Mouse (Mus musculus): ENCODE measurements at regions not wholly inside any gene's neighbourhood (a gene's known extent, or its start where the extent isn't known, plus 50 kb on each side); places are given as distances from the start of the nearest gene placed in this dataset.

DNA sequence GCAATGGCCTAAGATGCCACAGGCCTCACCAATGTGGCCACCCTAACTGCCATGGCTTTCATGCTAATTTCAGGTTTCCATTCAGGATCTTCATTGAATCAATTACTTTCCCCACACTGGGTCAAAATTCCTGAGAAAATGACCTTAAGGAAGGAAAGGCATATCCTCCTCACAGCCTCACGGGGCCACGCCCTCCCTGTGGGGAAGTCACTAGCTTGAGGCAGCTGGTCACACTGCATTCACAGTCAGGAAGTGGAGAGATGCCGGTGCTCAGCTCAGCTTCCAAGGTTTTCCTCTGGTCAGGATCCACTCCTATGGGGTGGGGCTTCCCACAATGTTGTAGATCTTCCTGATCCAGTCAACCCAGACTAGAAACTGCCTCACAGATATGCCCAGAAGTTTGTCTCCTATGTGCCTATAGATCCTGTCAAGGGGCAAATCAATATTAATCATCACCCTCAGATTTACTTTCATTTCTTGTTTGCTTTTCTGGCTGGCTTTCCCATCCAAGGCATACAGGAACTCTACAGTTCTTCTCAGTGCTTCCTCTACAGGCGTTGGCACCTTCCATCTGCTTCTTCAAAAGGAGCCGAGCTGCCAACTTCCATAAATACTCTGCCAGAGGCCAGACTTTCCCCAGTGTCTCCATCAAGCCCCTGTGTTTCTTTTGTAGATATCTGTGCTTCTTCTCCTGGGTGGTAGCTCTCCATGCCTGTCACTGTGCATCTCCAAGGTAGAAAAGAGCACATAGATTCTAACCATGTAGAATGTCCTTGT, 273.2 kb upstream of the Thsd7b start:
- H3K4me1 ChIP-seq (ENCODE audit: control insufficient read depth, insufficient read depth, low read length): no peaks in the 10 kb centered on the region
- H3K27ac ChIP-seq (ENCODE audit: insufficient read depth, low read depth, low read length): no peak overlapping the region
- no peak for TF ChIP-seq CTCF (IDR thresholded peaks at IDR 0.05; ENCODE audit: insufficient read depth, low read depth, low read length)
- no peak for TF ChIP-seq POLR2A (IDR thresholded peaks at IDR 0.05; ENCODE audit: insufficient read depth, low read depth, low read length)
- H3K4me3 ChIP-seq (ENCODE audit: insufficient read depth, low read depth, low read length): no peak overlapping the region
- WGBS: 80% methylated on average over 5 of the region's 5 CpGs

DNA sequence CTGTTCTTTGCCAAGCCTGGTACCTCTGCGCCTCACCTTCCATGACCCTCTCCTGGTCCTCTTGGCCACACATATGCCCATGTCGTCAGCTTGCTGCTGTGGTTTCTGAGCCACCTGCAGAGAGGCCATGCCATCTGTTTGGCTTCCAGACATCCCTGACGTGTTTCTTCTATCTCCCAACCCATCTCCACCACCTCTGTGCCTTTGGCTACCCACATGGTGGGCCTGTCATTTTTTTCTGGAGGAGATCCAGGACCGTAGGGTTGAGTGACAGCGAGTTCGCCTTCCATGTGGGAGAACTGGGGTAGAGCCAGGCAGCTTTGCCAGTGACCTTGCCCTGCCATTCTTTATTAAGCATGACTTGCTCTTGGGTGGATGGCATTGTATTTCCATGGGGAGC, 278.4 kb upstream of the Thsd7b start:
- WGBS: 76% methylated on average over 6 of the region's 6 CpGs
- no peaks in the 10 kb centered on the region for H3K4me1 ChIP-seq (ENCODE audit: control insufficient read depth, insufficient read depth, low read length)
- TF ChIP-seq POLR2A (IDR thresholded peaks at IDR 0.05; ENCODE audit: insufficient read depth, low read depth, low read length): no peak
- no peak for TF ChIP-seq CTCF (IDR thresholded peaks at IDR 0.05; ENCODE audit: insufficient read depth, low read depth, low read length)

DNA sequence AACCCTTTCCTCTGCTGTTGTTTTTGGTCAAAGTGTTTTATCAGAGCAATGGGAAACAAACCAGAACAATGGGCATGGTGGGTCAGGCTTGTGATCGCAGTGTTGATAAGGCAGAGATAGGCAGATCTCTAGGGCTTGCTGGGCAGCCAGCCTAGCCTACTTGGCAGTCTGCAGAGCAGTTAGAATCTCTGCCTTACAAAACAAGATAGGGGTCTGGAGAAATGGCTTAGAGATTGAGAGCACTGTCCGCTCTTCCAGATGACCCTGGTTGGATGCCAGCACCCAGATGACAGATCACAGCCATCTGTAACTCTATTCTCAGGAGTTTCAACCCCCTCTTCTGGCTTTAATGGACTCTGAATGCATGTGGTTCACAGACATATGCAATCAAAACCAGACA, 289.7 kb upstream of the Thsd7b start:
- no peak overlapping the region for H3K27ac ChIP-seq (ENCODE audit: insufficient read depth, low read depth, low read length)
- no peak overlapping the region for H3K4me3 ChIP-seq (ENCODE audit: insufficient read depth, low read depth, low read length)
- no peaks in the 10 kb centered on the region for H3K4me1 ChIP-seq (ENCODE audit: control insufficient read depth, insufficient read depth, low read length)
- WGBS: 90% methylated on average over 2 of the region's 2 CpGs
- TF ChIP-seq POLR2A (IDR thresholded peaks at IDR 0.05; ENCODE audit: insufficient read depth, low read depth, low read length) (no peak), CTCF (IDR thresholded peaks at IDR 0.05; ENCODE audit: insufficient read depth, low read depth, low read length) (no peak)

More for the DNA sequence above, 278.4 kb upstream of the Thsd7b start:
- no peak overlapping the region for H3K4me3 ChIP-seq (ENCODE audit: insufficient read depth, low read depth, low read length)
- H3K27ac ChIP-seq (ENCODE audit: insufficient read depth, low read depth, low read length): no peak overlapping the region

DNA sequence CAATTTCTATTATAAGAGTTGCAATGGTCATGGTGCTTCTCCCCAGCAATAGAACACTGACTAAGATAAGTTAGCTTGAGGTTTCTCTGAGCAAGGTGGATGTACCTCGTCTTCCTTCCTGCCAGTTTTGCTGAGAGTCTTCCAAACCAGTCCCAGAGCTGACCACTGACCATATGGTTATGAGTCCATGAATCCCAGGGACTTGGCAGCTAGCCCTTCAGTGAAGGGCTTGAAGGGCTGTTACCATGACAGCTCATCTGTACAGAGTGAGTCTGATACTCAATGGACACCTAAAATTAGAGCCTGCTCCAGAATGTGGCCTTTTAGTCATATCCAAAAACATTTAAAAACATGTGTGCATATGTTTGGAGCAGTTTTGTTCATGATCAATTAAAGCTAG, 297.5 kb upstream of the Thsd7b start:
- no peak overlapping the region for H3K27ac ChIP-seq (ENCODE audit: insufficient read depth, low read depth, low read length)
- no peak for TF ChIP-seq CTCF (IDR thresholded peaks at IDR 0.05; ENCODE audit: insufficient read depth, low read depth, low read length)
- no peak for TF ChIP-seq POLR2A (IDR thresholded peaks at IDR 0.05; ENCODE audit: insufficient read depth, low read depth, low read length)
- H3K4me3 ChIP-seq (ENCODE audit: insufficient read depth, low read depth, low read length): no peak overlapping the region
- no peaks in the 10 kb centered on the region for H3K4me1 ChIP-seq (ENCODE audit: control insufficient read depth, insufficient read depth, low read length)
- WGBS: 90% methylated on average over 1 of the region's 1 CpGs

DNA sequence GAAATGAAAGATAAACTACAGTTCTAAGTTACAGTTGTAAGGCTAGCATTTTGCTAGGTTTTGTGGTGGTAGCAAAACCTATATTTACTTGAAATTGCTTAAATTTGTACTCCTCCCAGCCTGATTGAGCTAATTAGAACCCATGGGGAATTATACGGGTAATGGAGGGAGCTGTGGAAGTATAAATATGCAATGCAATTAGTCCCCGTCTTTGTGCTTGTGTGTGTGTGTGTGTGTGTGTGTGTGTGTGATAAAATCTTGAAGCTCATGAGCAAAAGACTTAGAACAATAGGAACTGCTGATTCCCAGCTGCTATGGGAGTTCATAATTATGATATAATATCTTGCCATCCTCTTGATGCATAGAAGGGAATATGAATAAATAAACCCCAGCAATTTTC, 321.7 kb upstream of the Thsd7b start:
- Histone ChIP-seq H3K4me3 (ENCODE audit: insufficient read depth, low read depth, low read length) (no peak overlapping the region), H3K4me1 (ENCODE audit: control insufficient read depth, insufficient read depth, low read length) (no peaks in the 10 kb centered on the region), H3K27ac (ENCODE audit: insufficient read depth, low read depth, low read length) (no peak overlapping the region)
- TF ChIP-seq CTCF (IDR thresholded peaks at IDR 0.05; ENCODE audit: insufficient read depth, low read depth, low read length): no peak
- TF ChIP-seq POLR2A (IDR thresholded peaks at IDR 0.05; ENCODE audit: insufficient read depth, low read depth, low read length): no peak
- 16% methylated on average over 2 of the region's 2 CpGs for WGBS

DNA sequence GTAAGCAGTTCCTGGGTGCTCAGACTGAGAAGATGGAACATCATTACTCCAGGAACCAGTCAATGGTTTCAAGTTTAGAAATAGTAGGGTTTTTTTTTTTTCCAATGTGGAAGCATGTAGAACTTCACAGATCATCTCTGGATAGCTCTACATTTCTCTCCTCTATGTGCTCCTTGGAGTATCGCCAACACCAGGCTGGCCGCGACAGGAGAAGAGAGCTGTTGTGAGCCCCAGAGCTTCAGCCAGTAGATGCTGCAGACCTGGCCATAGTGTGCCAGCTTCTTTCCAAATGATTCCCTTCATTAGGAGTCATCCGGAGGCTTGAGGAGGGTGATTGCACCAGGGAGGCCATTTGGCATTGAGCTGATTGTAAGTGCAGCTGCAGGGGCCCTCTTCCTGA, 322.6 kb upstream of the Thsd7b start:
- Histone ChIP-seq H3K27ac (ENCODE audit: insufficient read depth, low read depth, low read length) (no peak overlapping the region), H3K4me3 (ENCODE audit: insufficient read depth, low read depth, low read length) (no peak overlapping the region), H3K4me1 (ENCODE audit: control insufficient read depth, insufficient read depth, low read length) (no peaks in the 10 kb centered on the region)
- WGBS: 50% methylated on average over 4 of the region's 4 CpGs
- TF ChIP-seq CTCF (IDR thresholded peaks at IDR 0.05; ENCODE audit: insufficient read depth, low read depth, low read length) (no peak), POLR2A (IDR thresholded peaks at IDR 0.05; ENCODE audit: insufficient read depth, low read depth, low read length) (no peak)

DNA sequence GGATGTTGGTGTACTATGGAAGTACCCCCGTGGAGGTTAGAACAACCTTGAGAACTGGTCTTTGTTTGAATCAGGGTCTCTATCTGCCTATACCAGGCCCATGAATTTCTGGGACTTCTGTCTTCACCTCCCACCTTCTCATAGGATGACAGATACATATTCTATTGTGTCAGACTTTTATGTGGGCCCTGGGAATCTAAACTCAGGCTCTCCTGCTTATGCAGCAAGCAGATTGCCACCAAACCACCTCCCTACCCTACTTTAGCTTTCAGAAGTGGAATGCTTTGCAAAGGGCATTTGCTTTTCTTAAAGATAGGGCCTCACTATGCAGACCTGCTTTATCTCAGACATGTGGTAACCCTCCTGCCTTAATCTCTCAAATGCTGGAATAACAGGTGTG, 322.7 kb upstream of the Cxcr4 start:
- H3K4me1 ChIP-seq (ENCODE audit: control insufficient read depth, insufficient read depth, low read length): no peaks in the 10 kb centered on the region
- WGBS: 68% methylated on average over 1 of the region's 1 CpGs
- TF ChIP-seq CTCF (IDR thresholded peaks at IDR 0.05; ENCODE audit: insufficient read depth, low read depth, low read length): no peak
- TF ChIP-seq POLR2A (IDR thresholded peaks at IDR 0.05; ENCODE audit: insufficient read depth, low read depth, low read length): no peak
- H3K4me3 ChIP-seq (ENCODE audit: insufficient read depth, low read depth, low read length): no peak overlapping the region
- H3K27ac ChIP-seq (ENCODE audit: insufficient read depth, low read depth, low read length): no peak overlapping the region

DNA sequence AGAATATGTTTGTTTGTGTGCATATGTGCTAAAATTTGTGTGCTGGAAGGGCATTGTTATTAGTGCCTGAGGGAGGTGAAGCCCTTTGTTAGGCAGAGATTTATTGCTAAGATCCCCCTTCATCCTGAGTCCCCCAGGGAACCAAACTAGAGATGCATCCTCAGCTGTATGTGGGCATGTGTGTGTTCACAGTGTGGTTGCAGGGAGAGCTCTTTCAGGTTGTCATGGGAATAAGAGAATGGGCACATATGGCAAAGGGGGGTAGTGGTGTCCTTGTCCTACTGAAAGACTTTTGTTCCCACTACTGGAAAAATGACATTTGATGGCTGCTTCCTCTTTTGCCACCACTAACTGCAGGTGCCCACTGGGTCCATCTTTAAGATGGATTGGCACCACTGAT, 320.4 kb upstream of the Cxcr4 start:
- no peak overlapping the region for H3K4me3 ChIP-seq (ENCODE audit: insufficient read depth, low read depth, low read length)
- H3K27ac ChIP-seq (ENCODE audit: insufficient read depth, low read depth, low read length): no peak overlapping the region
- no peaks in the 10 kb centered on the region; the same call in 1 of the 2 replicates for H3K4me1 ChIP-seq (ENCODE audit: control insufficient read depth, insufficient read depth, low read length)
- TF ChIP-seq POLR2A (IDR thresholded peaks at IDR 0.05; ENCODE audit: insufficient read depth, low read depth, low read length) (no peak), CTCF (IDR thresholded peaks at IDR 0.05; ENCODE audit: insufficient read depth, low read depth, low read length) (no peak)

DNA sequence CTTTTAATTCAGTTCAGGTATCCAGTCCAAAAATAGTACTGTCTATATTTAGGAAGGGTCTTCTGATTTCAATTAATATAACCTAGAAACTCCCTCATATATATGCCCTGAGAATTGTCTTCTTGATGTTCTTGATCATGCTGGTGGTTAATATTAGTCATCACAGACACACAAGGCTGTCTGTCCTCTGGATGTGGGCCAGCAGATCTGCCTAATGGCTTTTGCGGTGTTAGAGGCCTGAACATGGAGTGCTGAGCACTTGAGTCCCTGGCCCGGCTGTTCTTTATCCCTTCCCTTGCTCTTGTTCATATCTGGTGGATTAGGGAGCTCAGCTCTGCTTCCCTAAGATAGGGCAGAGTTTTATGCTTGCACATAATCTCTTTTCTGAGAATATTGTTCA, 315.5 kb upstream of the Cxcr4 start:
- Histone ChIP-seq H3K4me3 (ENCODE audit: insufficient read depth, low read depth, low read length) (no peak overlapping the region), H3K4me1 (ENCODE audit: control insufficient read depth, insufficient read depth, low read length) (no peaks in the 10 kb centered on the region; the same call in 1 of the 2 replicates), H3K27ac (ENCODE audit: insufficient read depth, low read depth, low read length) (no peak overlapping the region)
- TF ChIP-seq POLR2A (IDR thresholded peaks at IDR 0.05; ENCODE audit: insufficient read depth, low read depth, low read length) (no peak), CTCF (IDR thresholded peaks at IDR 0.05; ENCODE audit: insufficient read depth, low read depth, low read length) (no peak)
- WGBS: 70% methylated on average over 2 of the region's 2 CpGs
